Mouse (Mus musculus) limb, embryonic 10.5 days (tissue): ENCODE data around the gene Olfr43. TPM values are rescaled to one million over a fixed set of nuclear protein-coding genes. Genes with fewer than 3 reads are reported as not detected.

Experiments
- DNase-seq: peaks from one replicate; pipeline ENCODE4 v3.0.0-alpha.2; 2017; ENCODE audit warnings: low spot score
- H3K27ac ChIP-seq: fragments of 300-500 bp; sonication (generic); 2 replicates; pipeline ENCODE4 v1.5.1; 2016; ENCODE audit warnings: mild to moderate bottlenecking
- H3K27me3 ChIP-seq: fragments of 300-500 bp; sonication (generic); 2 replicates; pipeline ENCODE4 v1.6.1; 2016; ENCODE audit warnings: low read depth, mild to moderate bottlenecking; ENCODE audit not compliant: poor library complexity, severe bottlenecking
- H3K36me3 ChIP-seq: fragments of 300-500 bp; sonication (generic); 2 replicates; pipeline ENCODE4 v1.6.1; 2016; ENCODE audit warnings: mild to moderate bottlenecking, moderate library complexity
- H3K4me1 ChIP-seq: fragments of 300-500 bp; sonication (generic); 2 replicates; pipeline ENCODE4 v1.6.1; 2016
- H3K4me3 ChIP-seq: fragments of 300-500 bp; sonication (generic); 2 replicates; pipeline ENCODE4 v1.5.1; 2016; ENCODE audit warnings: mild to moderate bottlenecking, moderate library complexity
- H3K9me3 ChIP-seq: fragments of 300-500 bp; sonication (generic); replicated peaks from 2 replicates; pipeline ENCODE4 v1.6.1; 2016; ENCODE audit warnings: mild to moderate bottlenecking
- WGBS: fragments of 180-500 bp; shearing (Covaris S2); methylation state at CpG from one replicate; pipeline ENCODE4 v1.1.7; 2016; 5-methylcytosine and 5-hydroxymethylcytosine counted together
- polyA plus RNA-seq: library from polyadenylated mRNA; unstranded; fragments of >200 nt; fragmentation: Nextera tagmentation; extraction: Ambion mirVana; gene quantifications from 2 replicates; pipeline ENCODE4 v1.2.1, GENCODE M21; 2016

The Olfr43 gene
- polyA plus RNA-seq: not detected in 2 replicates

DNA sequence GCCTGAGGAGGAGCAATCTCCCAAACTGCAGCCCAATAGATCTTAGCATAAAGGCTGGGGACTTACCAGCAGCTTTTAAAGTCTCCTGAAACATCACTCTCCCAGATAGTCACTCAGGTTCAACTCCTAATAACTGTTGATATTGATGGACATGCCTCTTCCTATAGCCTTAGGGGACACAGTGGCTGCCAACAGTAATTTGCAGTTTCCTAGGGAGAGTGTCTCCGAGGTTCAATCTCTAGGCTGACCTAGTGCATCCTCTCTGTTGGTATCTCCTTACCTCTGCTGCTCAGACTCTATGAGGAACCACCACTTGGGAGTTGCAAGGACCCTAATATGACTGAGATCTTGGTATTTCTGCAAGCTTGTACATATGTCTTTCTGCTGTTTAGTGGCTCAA lies at the start of gene Olfr43:
TSS of gene Olfr43 (minus strand) at position 101 of the 400 bp plus-strand sequence.
- Histone ChIP-seq H3K4me3 (no peak within 1 kb of the TSS), H3K9me3 (no peaks in the 10 kb centered on the region; the same call in 1 of the 2 replicates), H3K27ac (no peak within 1 kb of the TSS), H3K4me1 (no peaks in the 10 kb centered on the region), H3K27me3 (no peaks in the 10 kb centered on the region), H3K36me3 (no peaks in the 10 kb centered on the region)
- WGBS: 69% methylated on average over 1 of the region's 1 CpGs
- DNase-seq: no peak

DNA sequence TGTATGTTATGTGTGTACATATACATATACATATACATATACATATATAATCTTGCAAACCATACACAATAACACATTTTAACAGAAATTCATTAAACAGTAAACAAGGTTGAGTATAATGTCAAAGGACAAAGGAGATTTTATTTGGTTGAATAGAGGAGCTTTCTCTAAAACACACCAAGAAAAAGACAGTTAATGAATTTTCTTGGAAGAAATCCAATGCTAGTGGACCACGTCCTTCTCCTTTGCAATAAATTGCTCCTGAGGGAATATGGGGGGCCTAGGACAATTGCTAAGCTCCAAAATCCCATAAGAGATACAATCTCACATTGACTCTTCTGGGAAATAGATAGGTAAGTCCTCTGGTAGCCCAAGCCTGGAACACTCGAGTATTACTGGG lies 48.3 kb upstream of the Olfr43 start, which contains the start of gene Olfr406:
TSS of gene Olfr406 (plus strand) at position 301 of the 400 bp plus-strand sequence.
- no peaks in the 10 kb centered on the region for H3K4me1 ChIP-seq
- H3K9me3 ChIP-seq: no peaks in the 10 kb centered on the region; the same call in 1 of the 2 replicates
- H3K27ac ChIP-seq: no peak within 1 kb of the TSS
- no peak for DNase-seq
- 68% methylated on average over 2 of the region's 2 CpGs for WGBS
- no peaks in the 10 kb centered on the region for H3K36me3 ChIP-seq
- H3K27me3 ChIP-seq: no peaks in the 10 kb centered on the region
- H3K4me3 ChIP-seq: no peak within 1 kb of the TSS

DNA sequence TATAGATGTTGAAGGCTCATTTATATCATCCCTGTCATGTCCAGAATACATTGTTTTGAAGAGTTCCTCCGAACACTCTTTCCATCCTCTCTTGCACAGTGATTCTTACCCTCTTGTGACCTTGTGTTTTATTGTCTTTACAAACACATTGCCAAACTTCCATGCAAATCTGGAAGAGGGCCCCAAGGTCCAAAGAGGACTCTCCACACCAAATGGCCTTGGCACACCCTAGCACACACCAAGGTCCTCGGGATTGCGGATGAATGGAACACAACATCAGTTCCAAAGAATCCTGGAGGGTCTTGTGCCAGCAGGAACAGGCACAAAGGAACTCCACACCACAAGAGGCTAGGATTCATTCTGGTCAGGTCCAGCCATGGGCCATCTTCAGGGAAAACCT lies 30.0 kb upstream of the Olfr43 start:
- 89% methylated on average over 3 of the region's 3 CpGs for WGBS
- no peak overlapping the region for H3K27ac ChIP-seq

DNA sequence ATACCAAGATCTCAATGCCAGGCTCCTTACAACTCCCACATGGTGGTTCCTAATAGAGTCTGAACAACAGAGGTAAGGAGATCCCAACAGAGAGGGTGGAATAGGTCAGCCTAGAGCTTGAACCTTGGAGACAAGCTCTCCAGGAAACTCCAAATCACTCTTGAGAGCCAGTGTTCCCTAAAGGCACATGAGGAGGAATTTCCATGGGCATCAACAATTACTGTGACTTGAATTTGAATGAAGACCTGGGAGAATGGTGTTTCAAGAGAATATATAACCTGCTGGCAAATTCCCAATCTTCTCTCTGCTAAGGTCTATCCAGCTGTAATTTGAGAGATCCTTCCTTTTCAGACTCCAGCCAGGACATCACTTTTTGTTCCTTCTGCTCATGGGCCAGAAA lies 25.2 kb downstream of the Olfr43 start, which contains the start of gene Olfr403:
TSS of gene Olfr403 (plus strand) at position 301 of the 400 bp plus-strand sequence.
- H3K9me3 ChIP-seq: no peaks in the 10 kb centered on the region; the same call in 1 of the 2 replicates
- no peaks in the 10 kb centered on the region for H3K27me3 ChIP-seq
- H3K4me1 ChIP-seq: no peaks in the 10 kb centered on the region
- H3K27ac ChIP-seq: no peak within 1 kb of the TSS
- no peaks in the 10 kb centered on the region for H3K36me3 ChIP-seq
- no peak for DNase-seq
- no peak within 1 kb of the TSS for H3K4me3 ChIP-seq

More for the DNA sequence above, 30.0 kb upstream of the Olfr43 start:
- no peaks in the 10 kb centered on the region for H3K36me3 ChIP-seq
- no peak overlapping the region for H3K4me3 ChIP-seq
- H3K4me1 ChIP-seq: no peaks in the 10 kb centered on the region
- H3K27me3 ChIP-seq: no peaks in the 10 kb centered on the region
- DNase-seq: no peak
- no peaks in the 10 kb centered on the region for H3K9me3 ChIP-seq

DNA sequence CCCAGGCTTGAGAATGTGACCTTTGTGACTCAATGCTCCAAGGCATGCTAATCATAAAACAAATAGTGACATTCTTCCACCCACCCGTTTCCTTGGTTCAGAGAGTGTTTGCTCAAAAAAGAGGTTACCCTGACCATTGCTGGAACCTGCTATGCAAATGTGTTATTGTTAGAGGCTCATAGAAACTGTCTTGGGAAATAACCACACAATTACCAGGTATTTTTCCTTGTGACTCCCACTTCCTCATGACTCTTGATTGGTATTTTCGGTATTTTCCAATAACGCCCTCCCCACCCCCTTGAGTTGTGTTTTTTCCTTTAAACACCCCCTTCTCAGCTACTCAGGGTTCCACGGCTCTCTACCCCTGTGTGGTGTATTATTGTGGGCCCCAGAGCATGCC lies 27.4 kb downstream of the Olfr43 start:
- H3K4me1 ChIP-seq: no peaks in the 10 kb centered on the region
- no peak for DNase-seq
- no peak overlapping the region for H3K27ac ChIP-seq
- whole genome bisulfite sequencing: 82% methylated on average over 4 of the region's 4 CpGs
- H3K36me3 ChIP-seq: no peaks in the 10 kb centered on the region
- H3K4me3 ChIP-seq: no peak overlapping the region
- no peaks in the 10 kb centered on the region; the same call in 1 of the 2 replicates for H3K9me3 ChIP-seq
- H3K27me3 ChIP-seq: no peaks in the 10 kb centered on the region

DNA sequence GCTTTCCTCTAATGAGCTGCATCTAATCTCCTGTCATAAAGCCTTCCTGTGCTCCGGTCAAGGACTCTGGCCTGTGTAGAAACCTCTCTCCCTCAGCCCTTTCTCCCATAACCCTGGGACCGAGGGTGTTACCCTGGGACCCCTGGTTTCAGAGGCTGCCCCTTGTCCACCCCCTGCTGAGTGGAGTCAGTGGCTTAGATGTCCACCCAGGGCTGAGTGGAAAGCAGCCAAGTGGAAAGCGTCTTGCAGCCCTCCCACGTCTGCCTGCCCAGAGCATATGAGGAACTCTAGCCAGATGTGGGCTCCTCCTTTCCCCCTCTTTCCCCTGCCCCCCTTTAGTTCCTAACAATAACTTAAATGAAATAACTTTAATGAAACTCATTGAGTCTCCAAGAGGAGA lies 28.0 kb downstream of the Olfr43 start:
- WGBS: 86% methylated on average over 4 of the region's 4 CpGs
- no peaks in the 10 kb centered on the region for H3K36me3 ChIP-seq
- DNase-seq: no peak
- no peaks in the 10 kb centered on the region for H3K4me1 ChIP-seq
- H3K27ac ChIP-seq: no peak overlapping the region
- H3K9me3 ChIP-seq: no peaks in the 10 kb centered on the region; the same call in 1 of the 2 replicates
- H3K4me3 ChIP-seq: no peak overlapping the region
- no peaks in the 10 kb centered on the region for H3K27me3 ChIP-seq

DNA sequence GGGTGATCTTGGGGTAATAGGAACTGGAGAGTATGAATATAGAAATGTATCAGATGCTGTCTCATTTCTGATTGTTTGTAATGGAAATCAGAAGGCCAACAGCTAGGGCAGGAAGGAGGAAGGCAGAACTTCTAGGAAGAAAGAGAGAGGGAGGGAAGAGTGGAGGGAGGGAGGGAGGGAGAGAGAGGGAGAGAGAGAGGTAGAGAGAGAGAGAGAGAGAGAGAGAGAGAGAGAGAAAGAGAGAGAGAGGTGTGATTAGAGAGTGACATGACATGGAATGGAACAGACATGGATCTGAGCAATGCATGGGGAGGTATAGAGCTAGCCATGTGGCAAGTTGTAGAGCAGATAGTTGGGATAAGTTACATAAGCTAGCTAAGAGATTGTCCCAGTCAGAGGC lies 42.4 kb downstream of the Olfr43 start:
- H3K27ac ChIP-seq: no peak overlapping the region
- H3K36me3 ChIP-seq: no peaks in the 10 kb centered on the region
- H3K4me1 ChIP-seq: no peaks in the 10 kb centered on the region
- no peak for DNase-seq
- H3K9me3 ChIP-seq: 0 out of 2 replicates have a peak, but pooled peaks cover 2% of the 10 kb centered on the region
- H3K4me3 ChIP-seq: no peak overlapping the region
- H3K27me3 ChIP-seq: no peaks in the 10 kb centered on the region

Other genes starting within 250 kb of the Olfr43 start
- gene Olfr398, start 221.0 kb downstream of the Olfr43 start, polyA plus RNA-seq: not detected in 2 replicates
- not detected in 2 replicates for gene Olfr139, start 154.8 kb downstream of the Olfr43 start, polyA plus RNA-seq
- gene Olfr399, start 154.8 kb downstream of the Olfr43 start, polyA plus RNA-seq: not detected in 2 replicates
- gene Zfp616, start 141.4 kb downstream of the Olfr43 start, polyA plus RNA-seq: not detected in 2 replicates
- gene Olfr401, start 97.7 kb downstream of the Olfr43 start, polyA plus RNA-seq: not detected in 2 replicates
- gene Olfr402, start 57.9 kb downstream of the Olfr43 start, polyA plus RNA-seq: not detected in 2 replicates
- gene Olfr403, start 25.1 kb downstream of the Olfr43 start, polyA plus RNA-seq: not detected in 2 replicates
- gene Olfr406, start 48.4 kb upstream of the Olfr43 start, polyA plus RNA-seq: not detected in 2 replicates
- not detected in 2 replicates for gene Olfr59, start 72.4 kb upstream of the Olfr43 start, polyA plus RNA-seq
- gene Olfr410, start 126.7 kb upstream of the Olfr43 start, polyA plus RNA-seq: not detected in 2 replicates
- gene Olfr411, start 141.3 kb upstream of the Olfr43 start, polyA plus RNA-seq: not detected in 2 replicates
- not detected in 2 replicates for gene Olfr412, start 150.7 kb upstream of the Olfr43 start, polyA plus RNA-seq